Mouse (Mus musculus) midbrain, embryonic 14.5 days (tissue): ENCODE measurements around the gene Epha10. TPM values are rescaled to one million over a fixed set of nuclear protein-coding genes. Genes with fewer than 3 reads are reported as not detected.

Source experiments
- ATAC-seq: fragments of 200-750 bp; cut with Nextera tagmentation; 2 replicates; pipeline ENCODE4 v1.8.0; 2017; ENCODE audit warnings: moderate number of reproducible peaks, moderate library complexity; ENCODE audit not compliant: low FRiP score, low TSS enrichment
- DNase-seq: peaks from one replicate; pipeline ENCODE4 v3.0.0-alpha.2; 2015
- H3K27ac ChIP-seq: fragments of 300-500 bp; sonication (generic); replicated peaks from 2 replicates; pipeline ENCODE4 v1.5.1; 2014; ENCODE audit warnings: mild to moderate bottlenecking, low read depth, low read length, moderate library complexity
- H3K27me3 ChIP-seq: fragments of 300-500 bp; sonication (generic); 2 replicates; pipeline ENCODE4 v1.6.1; 2014; ENCODE audit warnings: low read length, control low read depth, mixed read lengths; ENCODE audit not compliant: control insufficient read depth, insufficient read depth
- H3K36me3 ChIP-seq: fragments of 300-500 bp; sonication (generic); 2 replicates; pipeline ENCODE4 v1.6.1; 2014; ENCODE audit warnings: low read length, control low read depth; ENCODE audit not compliant: control insufficient read depth, insufficient read depth
- H3K4me1 ChIP-seq: fragments of 300-500 bp; sonication (generic); 2 replicates; pipeline ENCODE4 v1.6.1; 2014; ENCODE audit warnings: mild to moderate bottlenecking, antibody characterized with exemption, low read length, control low read depth; ENCODE audit not compliant: control insufficient read depth, insufficient read depth
- H3K4me2 ChIP-seq: fragments of 300-500 bp; sonication (generic); 2 replicates; pipeline ENCODE4 v1.6.1; 2014; ENCODE audit warnings: mild to moderate bottlenecking, low read length, moderate library complexity
- H3K4me3 ChIP-seq: fragments of 300-500 bp; sonication (generic); replicated peaks from 2 replicates; pipeline ENCODE4 v1.5.1; 2014; ENCODE audit warnings: low read depth, low read length
- H3K9ac ChIP-seq: fragments of 300-500 bp; sonication (generic); replicated peaks from 2 replicates; pipeline ENCODE4 v1.6.1; 2014; ENCODE audit warnings: mild to moderate bottlenecking, low read length, moderate library complexity
- H3K9me3 ChIP-seq: fragments of 300-500 bp; sonication (generic); 2 replicates; pipeline ENCODE4 v1.6.1; 2016; ENCODE audit warnings: low read length, control low read depth, mixed read lengths; ENCODE audit not compliant: control insufficient read depth
- WGBS: fragments of 180-500 bp; shearing (Covaris S2); extraction: QIAGEN DNeasy Blood & Tissue Kit; methylation state at CpG from one replicate; pipeline ENCODE4 v1.1.7; 2014; 5-methylcytosine and 5-hydroxymethylcytosine counted together
- polyA plus RNA-seq: library from polyadenylated mRNA; unstranded; fragments of >200 nt; fragmentation: Nextera tagmentation; extraction: Ambion mirVana; gene quantifications from 2 replicates; pipeline ENCODE4 v1.2.1, GENCODE M21; 2014

Epha10 gene
- polyA plus RNA-seq, 1 experiment from 2014 or later: 9.6 TPM

- no peak overlapping the region for H3K4me2 ChIP-seq
- H3K27ac ChIP-seq: no peak overlapping the region
- no peaks in the 10 kb centered on the region for H3K4me1 ChIP-seq
- DNase-seq: no peak
- H3K4me3 ChIP-seq: no peak overlapping the region
- H3K9ac ChIP-seq: no peak overlapping the region
- ATAC-seq: no peak
- H3K9me3 ChIP-seq: no peaks in the 10 kb centered on the region
- no peaks in the 10 kb centered on the region for H3K27me3 ChIP-seq
- H3K36me3 ChIP-seq: no peaks in the 10 kb centered on the region
- 88% methylated on average over 21 of the region's 21 CpGs for WGBS
Measured at GRCm38 (mm10) chr4:124950181-124951035, 69.7 kb downstream of the Epha10 start.

GRCm38 (mm10) chr4:124951036-124951433, 70.3 kb downstream of the Epha10 start:
- no peaks in the 10 kb centered on the region for H3K4me1 ChIP-seq
- H3K4me2 ChIP-seq: no peak overlapping the region
- H3K9ac ChIP-seq: no peak overlapping the region
- no peaks in the 10 kb centered on the region for H3K9me3 ChIP-seq
- no peaks in the 10 kb centered on the region for H3K27me3 ChIP-seq
- no peak for ATAC-seq
- no peaks in the 10 kb centered on the region for H3K36me3 ChIP-seq
- no peak for DNase-seq
- H3K27ac ChIP-seq: no peak overlapping the region
- WGBS: 42% methylated on average over 10 of the region's 10 CpGs
- no peak overlapping the region for H3K4me3 ChIP-seq

GRCm38 (mm10) chr4:124953546-124953945, 72.8 kb downstream of the Epha10 start:
- WGBS: 78% methylated on average over 4 of the region's 4 CpGs
- no peaks in the 10 kb centered on the region for H3K27me3 ChIP-seq

GRCm38 (mm10) chr4:124957284-124957683, 76.6 kb downstream of the Epha10 start:
- no peak for ATAC-seq
- Histone ChIP-seq H3K4me1 (no peaks in the 10 kb centered on the region), H3K9me3 (no peaks in the 10 kb centered on the region), H3K4me2 (no peak overlapping the region), H3K27me3 (no peaks in the 10 kb centered on the region), H3K36me3 (no peaks in the 10 kb centered on the region), H3K4me3 (no peak overlapping the region), H3K27ac (no peak overlapping the region), H3K9ac (no peak overlapping the region)
- 91% methylated on average over 2 of the region's 2 CpGs for WGBS
- DNase-seq: no peak

More at GRCm38 (mm10) chr4:124953546-124953945, 72.8 kb downstream of the Epha10 start:
- ATAC-seq: no peak
- no peaks in the 10 kb centered on the region for H3K36me3 ChIP-seq
- no peak overlapping the region for H3K4me2 ChIP-seq
- H3K9me3 ChIP-seq: no peaks in the 10 kb centered on the region
- no peak overlapping the region for H3K9ac ChIP-seq
- no peak overlapping the region for H3K27ac ChIP-seq
- H3K4me3 ChIP-seq: no peak overlapping the region
- no peak for DNase-seq
- H3K4me1 ChIP-seq: no peaks in the 10 kb centered on the region

DNA sequence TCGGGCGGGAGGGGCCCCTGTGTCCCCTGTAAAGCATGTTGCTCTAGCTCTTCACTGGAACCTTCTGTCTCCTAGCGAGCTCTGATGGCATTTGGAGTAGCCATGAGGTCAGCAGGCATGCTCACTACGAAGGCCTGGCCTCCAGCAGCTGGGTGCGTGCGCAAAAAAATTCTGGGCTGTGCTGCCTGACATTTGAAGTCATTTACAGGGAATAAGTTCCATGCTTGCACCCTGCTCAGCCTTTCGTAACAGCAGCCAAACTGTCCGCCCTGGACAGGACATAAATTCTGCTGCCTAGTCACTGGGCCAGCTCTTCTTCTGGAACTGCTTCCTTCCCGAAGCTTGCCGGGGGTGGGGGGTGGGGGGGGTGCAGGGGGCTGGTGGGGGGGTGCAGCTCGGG, 78.4 kb downstream of the Epha10 start:
- Histone ChIP-seq H3K27ac (no peak overlapping the region), H3K4me3 (no peak overlapping the region), H3K36me3 (no peaks in the 10 kb centered on the region), H3K27me3 (no peaks in the 10 kb centered on the region), H3K9me3 (no peaks in the 10 kb centered on the region), H3K4me1 (no peaks in the 10 kb centered on the region), H3K9ac (no peak overlapping the region), H3K4me2 (no peak overlapping the region)
- 81% methylated on average over 11 of the region's 11 CpGs for WGBS
- DNase-seq (no peak), ATAC-seq (no peak)

- Histone ChIP-seq H3K36me3 (no peaks in the 10 kb centered on the region), H3K4me1 (0 out of 2 replicates have a peak, but pooled peaks cover 6% of the 10 kb centered on the region), H3K27me3 (no peaks in the 10 kb centered on the region), H3K9me3 (no peaks in the 10 kb centered on the region), H3K4me2 (no peak overlapping the region), H3K9ac (no peak overlapping the region), H3K4me3 (no peak overlapping the region), H3K27ac (no peak overlapping the region)
- ATAC-seq (no peak), DNase-seq (no peak)
- WGBS: 93% methylated on average over 11 of the region's 11 CpGs
Measured at GRCm38 (mm10) chr4:124960940-124961339, 80.2 kb downstream of the Epha10 start.

GRCm38 (mm10) chr4:124962576-124962975, 81.9 kb downstream of the Epha10 start:
- no peak overlapping the region for H3K4me3 ChIP-seq
- no peak for ATAC-seq

DNA sequence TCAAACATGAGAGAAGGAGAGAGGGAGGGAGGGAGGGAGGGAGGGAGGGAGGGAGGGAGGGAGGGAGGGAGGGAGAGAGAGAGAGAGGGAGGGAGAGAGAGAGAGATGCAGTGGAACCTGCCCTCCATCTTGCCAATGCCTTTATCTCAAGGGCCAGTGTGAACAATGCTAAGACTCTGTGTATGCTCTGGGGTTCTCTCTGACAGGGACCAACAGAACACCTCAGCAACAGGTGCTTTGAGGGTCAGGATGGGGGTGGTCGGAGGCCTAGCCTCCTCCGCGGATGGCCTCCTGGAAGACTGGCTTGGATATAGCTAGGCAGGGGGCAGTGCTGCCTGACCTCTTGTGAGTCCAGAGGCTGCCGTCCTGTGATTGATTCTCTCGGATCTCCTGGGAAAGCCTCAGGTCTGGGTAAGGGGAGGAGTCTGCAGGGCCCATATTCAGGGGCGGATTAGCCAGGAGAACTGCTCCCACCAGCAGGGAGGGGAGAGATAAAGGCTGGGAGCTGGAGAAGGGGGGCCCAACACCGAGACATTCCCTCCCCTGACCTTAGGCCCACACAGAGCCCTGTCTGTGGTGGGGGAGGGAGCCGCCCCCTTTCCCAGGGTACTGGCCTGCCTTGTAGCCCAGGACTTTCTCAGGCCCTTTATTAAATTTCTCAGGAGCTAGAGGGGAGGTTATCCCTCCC, 84.4 kb downstream of the Epha10 start:
- 0 out of 2 replicates have a peak, but pooled peaks cover 6% of the 10 kb centered on the region for H3K4me1 ChIP-seq
- H3K27me3 ChIP-seq: no peaks in the 10 kb centered on the region
- H3K27ac ChIP-seq: peak overlapping the region; percentile 3; the same call in 1 of the 2 replicates
- DNase-seq (peak; percentile 24), ATAC-seq (peak; percentile 57; the same call in 1 of the 2 replicates)
- H3K4me2 ChIP-seq: no peak overlapping the region
- H3K4me3 ChIP-seq: no peak overlapping the region
- H3K9me3 ChIP-seq: no peaks in the 10 kb centered on the region
- H3K9ac ChIP-seq: peak overlapping the region; percentile 12; the same call in 1 of the 2 replicates
- WGBS: 4% methylated on average over 8 of the region's 8 CpGs
- no peaks in the 10 kb centered on the region for H3K36me3 ChIP-seq

More at GRCm38 (mm10) chr4:124962576-124962975, 81.9 kb downstream of the Epha10 start:
- no peak overlapping the region for H3K4me2 ChIP-seq
- H3K27me3 ChIP-seq: no peaks in the 10 kb centered on the region
- H3K9me3 ChIP-seq: no peaks in the 10 kb centered on the region
- H3K27ac ChIP-seq: no peak overlapping the region
- DNase-seq: no peak
- H3K4me1 ChIP-seq: 0 out of 2 replicates have a peak, but pooled peaks cover 6% of the 10 kb centered on the region
- WGBS: 69% methylated on average over 11 of the region's 11 CpGs
- H3K36me3 ChIP-seq: no peaks in the 10 kb centered on the region
- no peak overlapping the region for H3K9ac ChIP-seq
